Mouse (Mus musculus): ENCODE data around the gene B3gat3. TPM values are rescaled to one million over a fixed set of nuclear protein-coding genes. Genes with fewer than 3 reads are reported as not detected.
A peak's percentile ranks its signal among the peaks of the same experiment; 100 is the strongest.
"Not testable (repeated sequence)": the region's sequence is repeated elsewhere in the genome, so short reads cannot be mapped to it uniquely, and the experiment has no call there.

The B3gat3 gene
- polyA plus RNA-seq (2015; fragmentation: Nextera tagmentation; extraction: Ambion mirVana), result 51.5 and 53.3 TPM in 2 replicates

DNA sequence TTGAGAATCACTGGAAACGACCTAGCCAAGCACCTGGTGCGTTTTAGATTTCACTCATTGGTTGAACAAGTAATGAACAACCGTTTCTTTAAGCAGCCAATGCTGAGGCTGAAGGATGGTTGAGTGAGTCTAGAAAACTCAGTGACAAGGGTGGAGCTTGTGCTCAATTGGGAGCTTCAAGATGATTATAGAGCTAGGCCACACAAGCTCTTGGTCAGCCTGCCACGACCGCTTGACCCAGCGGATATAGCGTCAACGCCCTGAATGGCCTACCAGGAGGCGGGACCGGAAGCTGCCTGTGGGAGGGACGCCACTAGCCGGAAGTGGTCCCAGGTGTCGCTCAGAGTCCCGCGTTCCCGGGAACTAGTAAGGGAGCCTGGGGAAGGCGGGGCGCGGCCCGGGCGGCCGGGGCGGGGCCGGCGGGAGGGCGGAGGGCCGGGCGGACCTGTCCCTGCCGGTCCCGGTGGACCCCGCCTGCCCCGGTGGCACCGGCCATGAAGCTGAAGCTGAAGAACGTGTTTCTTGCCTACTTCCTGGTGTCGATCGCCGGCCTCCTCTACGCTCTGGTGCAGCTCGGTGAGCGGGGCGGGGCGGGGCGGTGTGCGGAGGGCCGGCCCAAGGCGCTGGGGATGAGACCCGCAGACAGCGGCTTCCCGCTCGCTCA lies at the start of gene B3gat3:
B3gat3 (plus strand) TSS at position 302 of the 664 bp plus-strand sequence.
- Histone ChIP-seq H3K27me3 (no peaks in the 10 kb centered on the region), H3K4me1 (peaks cover 20% of the 10 kb centered on the region), H3K9me3 (replicated peaks) (no peaks in the 10 kb centered on the region), H3K9ac (peak within 1 kb of the TSS; percentile 76), H3K4me2 (replicated peaks) (peak within 1 kb of the TSS; percentile 75), H3K27ac (replicated peaks) (peak within 1 kb of the TSS; percentile 94), H3K4me3 (replicated peaks) (peak within 1 kb of the TSS; percentile 82), H3K36me3 (peaks cover 22% of the 10 kb centered on the region)
- ATAC-seq (ENCODE audit: insufficient number of reproducible peaks, low FRiP score, low TSS enrichment, low read depth), result peak; percentile 97
- 1% methylated on average over 49 of the region's 50 CpGs for WGBS

DNA sequence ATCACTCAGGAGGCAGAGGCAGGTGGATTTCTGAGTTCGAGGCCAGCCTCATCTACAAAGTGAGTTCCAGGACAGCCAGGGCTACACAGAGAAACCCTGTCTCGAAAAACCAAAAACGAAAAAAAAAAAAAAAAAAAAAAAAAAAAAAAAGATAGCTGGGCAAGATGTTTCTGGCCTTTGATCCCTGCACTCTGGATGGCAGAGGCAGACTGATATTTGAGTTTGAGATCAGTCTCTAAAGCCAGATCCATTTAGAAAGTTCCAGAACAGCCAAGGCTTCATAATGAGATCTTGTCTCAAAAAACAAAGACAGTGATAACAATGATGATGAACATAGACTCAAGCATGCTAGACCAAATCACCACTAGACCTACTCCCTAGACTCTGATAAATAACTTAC lies 49.8 kb upstream of the B3gat3 start:
- 75% methylated on average over 3 of the region's 3 CpGs for WGBS
- H3K36me3 ChIP-seq, result peaks cover 25% of the 10 kb centered on the region
- not testable (repeated sequence) for H3K9me3 ChIP-seq (replicated peaks); H3K27me3 ChIP-seq; H3K9ac ChIP-seq; ATAC-seq (ENCODE audit: insufficient number of reproducible peaks, low FRiP score, low TSS enrichment, low read depth); H3K4me1 ChIP-seq
- H3K27ac ChIP-seq (replicated peaks), result peak overlapping the region; percentile 84; the same call in 1 of the 2 replicates
- H3K4me3 ChIP-seq (replicated peaks), result peak overlapping the region; percentile 94; the same call in 1 of the 2 replicates
- peak overlapping the region; percentile 83; the same call in 1 of the 2 replicates for H3K4me2 ChIP-seq (replicated peaks)

DNA sequence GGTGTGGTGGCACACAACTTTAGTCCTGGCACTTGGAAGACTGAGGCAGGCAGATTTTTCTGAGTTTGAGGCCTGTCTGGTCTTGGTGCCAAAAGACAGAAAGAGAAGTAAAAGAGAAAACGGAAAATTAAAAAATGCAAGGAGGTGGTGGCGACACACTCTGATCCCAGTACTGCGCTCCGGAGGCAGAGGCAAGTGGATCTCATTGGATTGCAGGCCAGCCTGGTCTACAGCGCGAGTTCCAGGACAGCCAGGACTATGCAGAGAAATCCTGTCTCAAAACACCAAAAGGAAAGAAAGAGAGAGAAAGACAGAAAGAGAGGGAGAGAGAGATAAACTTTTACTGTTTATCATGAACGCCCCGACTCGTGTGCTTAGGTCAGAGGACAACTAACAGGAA lies 49.3 kb upstream of the B3gat3 start:
- Histone ChIP-seq H3K4me1 (peaks cover 9% of the 10 kb centered on the region), H3K27ac (replicated peaks) (peak overlapping the region; percentile 84), H3K9ac (peak overlapping the region; percentile 28; the same call in 1 of the 2 replicates), H3K9me3 (replicated peaks) (no peaks in the 10 kb centered on the region), H3K36me3 (peaks cover 29% of the 10 kb centered on the region), H3K4me3 (replicated peaks) (peak overlapping the region; percentile 94), H3K4me2 (replicated peaks) (peak overlapping the region; percentile 83), H3K27me3 (no peaks in the 10 kb centered on the region)
- no peak for ATAC-seq (ENCODE audit: insufficient number of reproducible peaks, low FRiP score, low TSS enrichment, low read depth)
- WGBS, result 48% methylated on average over 9 of the region's 9 CpGs

DNA sequence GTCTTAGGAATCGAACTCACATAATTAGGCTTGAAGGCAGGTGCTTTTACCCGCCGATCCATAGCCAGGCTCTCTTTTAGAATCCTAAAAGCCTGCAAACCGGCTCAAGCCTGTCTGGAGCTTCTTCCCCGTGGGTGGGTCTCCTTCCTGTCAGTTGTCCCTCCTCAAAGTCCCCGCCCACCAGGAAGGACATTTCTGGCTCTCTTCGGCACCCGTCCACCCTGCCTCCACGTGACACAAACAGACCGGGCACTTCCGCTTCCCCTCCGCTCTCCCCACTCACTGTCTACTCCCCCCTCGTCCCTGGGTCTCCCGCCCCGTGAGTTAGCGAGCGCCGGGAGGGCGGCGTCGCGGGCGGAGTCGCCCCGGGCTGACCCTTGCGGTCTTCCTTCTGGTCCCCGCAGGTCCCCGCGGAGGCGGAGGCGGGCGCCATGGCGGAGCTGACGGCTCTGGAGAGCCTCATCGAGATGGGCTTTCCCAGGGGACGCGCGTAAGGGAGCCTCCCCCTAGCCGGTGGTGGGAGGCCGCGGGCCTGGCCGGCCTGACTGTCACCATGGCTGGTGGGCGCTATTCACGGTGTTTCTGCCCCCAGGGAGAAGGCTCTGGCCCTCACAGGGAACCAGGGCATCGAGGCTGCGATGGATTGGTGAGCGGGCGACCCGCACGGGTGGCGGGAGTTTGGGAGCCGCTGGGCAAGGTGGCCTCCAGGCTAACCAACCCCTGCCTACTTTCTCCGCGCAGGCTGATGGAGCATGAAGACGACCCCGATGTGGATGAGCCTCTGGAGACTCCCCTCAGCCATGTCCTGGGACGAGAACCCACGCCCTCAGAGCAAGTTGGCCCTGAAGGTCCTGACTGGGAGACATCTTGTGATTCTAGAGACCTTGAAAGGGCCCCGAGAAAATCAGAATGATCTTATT lies 48.6 kb upstream of the B3gat3 start, which contains the start of gene Ubxn1:
Ubxn1 (plus strand) TSS at position 230 of the 920 bp plus-strand sequence.
- Histone ChIP-seq H3K9ac (peak within 1 kb of the TSS; percentile 96), H3K4me1 (peaks cover 9% of the 10 kb centered on the region), H3K4me2 (replicated peaks) (peak within 1 kb of the TSS; percentile 83), H3K27me3 (no peaks in the 10 kb centered on the region), H3K36me3 (peaks cover 35% of the 10 kb centered on the region), H3K27ac (replicated peaks) (peak within 1 kb of the TSS; percentile 85), H3K4me3 (replicated peaks) (peak within 1 kb of the TSS; percentile 94), H3K9me3 (replicated peaks) (no peaks in the 10 kb centered on the region)
- under 1% methylated on average over 59 of the region's 59 CpGs for WGBS
- ATAC-seq (ENCODE audit: insufficient number of reproducible peaks, low FRiP score, low TSS enrichment, low read depth), result peak; percentile 97

DNA sequence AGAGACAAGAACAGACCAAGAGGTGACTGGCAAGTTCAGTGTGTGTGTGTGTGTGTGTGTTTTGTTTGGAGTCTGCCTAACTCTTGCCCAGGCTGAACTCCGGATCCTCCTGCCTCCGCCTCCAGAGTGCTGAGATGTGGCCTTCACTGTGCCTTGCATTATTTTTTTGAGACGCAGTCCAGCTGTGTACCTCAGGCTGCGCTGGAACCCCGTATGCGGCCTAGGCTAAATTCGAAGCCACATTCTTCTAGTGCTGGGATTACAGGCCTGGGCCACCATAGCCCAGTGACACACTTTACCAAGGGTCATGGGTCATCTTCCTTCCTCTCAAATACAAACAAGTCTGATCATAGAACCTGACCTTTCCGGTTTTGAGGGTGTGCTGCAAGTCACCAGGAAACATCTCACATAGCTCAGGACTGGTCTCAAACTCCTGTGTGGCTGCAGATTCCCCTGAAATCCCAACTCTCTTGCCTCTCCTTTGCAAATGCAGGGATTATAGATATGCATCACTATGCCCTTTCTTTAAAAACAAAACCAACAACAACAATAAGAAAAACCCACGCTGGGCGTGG lies 47.8 kb upstream of the B3gat3 start:
- H3K9me3 ChIP-seq (replicated peaks), result no peaks in the 10 kb centered on the region
- 0 out of 2 replicates have a peak overlapping the region, but pooled peaks have one; percentile 85 for H3K27ac ChIP-seq (replicated peaks)
- WGBS, result 64% methylated on average over 10 of the region's 10 CpGs
- no peaks in the 10 kb centered on the region for H3K27me3 ChIP-seq
- H3K4me2 ChIP-seq (replicated peaks), result peak overlapping the region; percentile 83
- H3K9ac ChIP-seq, result peak overlapping the region; percentile 96
- H3K36me3 ChIP-seq, result peaks cover 40% of the 10 kb centered on the region
- H3K4me1 ChIP-seq, result peaks cover 9% of the 10 kb centered on the region
- H3K4me3 ChIP-seq (replicated peaks), result peak overlapping the region; percentile 94
- ATAC-seq (ENCODE audit: insufficient number of reproducible peaks, low FRiP score, low TSS enrichment, low read depth), result no peak

DNA sequence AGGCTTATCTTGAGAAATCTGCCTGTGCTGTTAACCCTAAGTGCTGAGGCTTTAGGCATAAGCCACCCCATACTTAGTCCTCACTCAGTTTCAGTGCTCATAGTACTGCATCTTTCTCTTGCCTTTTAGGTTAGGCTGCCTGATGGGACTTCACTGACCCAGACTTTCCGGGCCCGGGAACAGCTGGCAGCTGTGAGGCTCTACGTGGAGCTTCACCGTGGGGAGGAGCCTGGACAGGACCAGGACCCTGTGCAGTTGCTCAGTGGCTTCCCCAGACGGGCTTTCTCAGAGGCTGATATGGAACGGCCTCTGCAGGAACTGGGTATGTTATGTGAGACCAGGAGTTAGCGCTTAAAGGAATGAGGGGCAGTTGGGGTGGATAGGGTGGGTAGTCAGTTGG lies 45.1 kb upstream of the B3gat3 start:
- Histone ChIP-seq H3K36me3 (peaks cover 45% of the 10 kb centered on the region), H3K4me2 (replicated peaks) (no peak overlapping the region), H3K9ac (no peak overlapping the region), H3K4me1 (peaks cover 17% of the 10 kb centered on the region), H3K4me3 (replicated peaks) (no peak overlapping the region), H3K9me3 (replicated peaks) (no peaks in the 10 kb centered on the region), H3K27ac (replicated peaks) (no peak overlapping the region), H3K27me3 (no peaks in the 10 kb centered on the region)
- no peak for ATAC-seq (ENCODE audit: insufficient number of reproducible peaks, low FRiP score, low TSS enrichment, low read depth)
- 95% methylated on average over 7 of the region's 7 CpGs for WGBS

DNA sequence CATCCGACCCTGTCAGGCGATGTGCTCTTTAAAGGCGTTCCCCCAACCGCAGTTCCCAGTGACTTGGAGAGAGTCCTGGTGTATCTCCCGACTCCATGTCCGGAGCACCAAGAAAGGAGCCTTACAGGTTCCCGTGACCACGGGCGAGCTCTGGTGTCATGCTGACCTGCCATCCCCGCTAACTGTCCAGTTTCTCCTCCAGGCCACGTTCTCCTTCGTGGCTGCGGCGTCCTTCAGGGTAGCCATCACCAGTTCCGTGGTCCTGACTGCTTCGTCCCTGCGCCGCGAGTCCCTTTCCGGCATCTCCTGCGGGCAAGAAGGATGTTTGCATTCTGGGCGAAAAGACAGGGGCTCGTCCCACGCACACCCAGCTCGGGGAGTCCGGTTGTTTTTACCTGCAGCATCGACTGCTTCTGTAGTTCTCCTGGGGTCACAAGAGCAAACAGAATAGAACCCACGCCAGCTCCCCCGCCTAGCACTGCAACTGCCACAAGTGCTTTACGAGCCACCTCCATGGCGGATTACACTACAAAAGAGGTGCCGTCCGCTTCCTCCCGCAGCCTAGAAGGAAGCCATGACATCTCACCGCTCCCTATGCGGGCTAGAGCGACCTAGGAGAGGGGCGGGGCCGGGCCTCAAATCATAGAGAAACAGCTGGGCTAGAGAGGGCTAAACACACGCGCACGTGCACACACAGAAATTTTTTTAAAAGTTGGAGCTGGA lies 39.7 kb upstream of the B3gat3 start, which contains the start of gene Uqcc3:
Uqcc3 (minus strand) TSS at position 613 of the 723 bp plus-strand sequence.
- Histone ChIP-seq H3K4me3 (replicated peaks) (peak within 1 kb of the TSS; percentile 76), H3K9me3 (replicated peaks) (no peaks in the 10 kb centered on the region), H3K4me2 (replicated peaks) (peak within 1 kb of the TSS; percentile 76), H3K27ac (replicated peaks) (peak within 1 kb of the TSS; percentile 90), H3K27me3 (no peaks in the 10 kb centered on the region), H3K4me1 (peaks cover 15% of the 10 kb centered on the region), H3K36me3 (peaks cover 19% of the 10 kb centered on the region), H3K9ac (peak within 1 kb of the TSS; percentile 86)
- WGBS, result under 1% methylated on average over 42 of the region's 42 CpGs
- ATAC-seq (ENCODE audit: insufficient number of reproducible peaks, low FRiP score, low TSS enrichment, low read depth), result peak; percentile 96

DNA sequence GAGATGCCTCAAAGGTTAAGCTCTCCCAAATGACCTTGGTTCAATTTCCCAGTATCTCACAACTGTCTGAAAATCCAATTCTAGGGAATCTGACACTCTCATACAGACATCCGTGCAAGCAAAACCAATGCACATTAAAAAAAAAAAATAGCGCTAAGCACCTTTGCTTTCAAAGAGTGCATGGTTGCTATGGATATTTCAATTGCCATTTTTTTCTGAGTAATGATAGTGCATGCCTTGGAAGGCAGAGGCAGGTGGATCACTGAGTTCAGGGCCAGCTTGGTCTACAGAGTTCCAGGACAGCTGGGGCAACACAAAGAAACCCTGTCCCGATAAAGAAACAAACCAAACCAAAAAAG lies 39.2 kb upstream of the B3gat3 start:
- Histone ChIP-seq H3K36me3 (peaks cover 14% of the 10 kb centered on the region), H3K27me3 (no peaks in the 10 kb centered on the region), H3K9ac (peak overlapping the region; percentile 86), H3K9me3 (replicated peaks) (no peaks in the 10 kb centered on the region), H3K4me3 (replicated peaks) (peak overlapping the region; percentile 76), H3K27ac (replicated peaks) (peak overlapping the region; percentile 90; the same call in 1 of the 2 replicates), H3K4me1 (peaks cover 15% of the 10 kb centered on the region), H3K4me2 (replicated peaks) (peak overlapping the region; percentile 76)
- 9% methylated on average over 3 of the region's 3 CpGs for WGBS
- ATAC-seq (ENCODE audit: insufficient number of reproducible peaks, low FRiP score, low TSS enrichment, low read depth), result no peak

DNA sequence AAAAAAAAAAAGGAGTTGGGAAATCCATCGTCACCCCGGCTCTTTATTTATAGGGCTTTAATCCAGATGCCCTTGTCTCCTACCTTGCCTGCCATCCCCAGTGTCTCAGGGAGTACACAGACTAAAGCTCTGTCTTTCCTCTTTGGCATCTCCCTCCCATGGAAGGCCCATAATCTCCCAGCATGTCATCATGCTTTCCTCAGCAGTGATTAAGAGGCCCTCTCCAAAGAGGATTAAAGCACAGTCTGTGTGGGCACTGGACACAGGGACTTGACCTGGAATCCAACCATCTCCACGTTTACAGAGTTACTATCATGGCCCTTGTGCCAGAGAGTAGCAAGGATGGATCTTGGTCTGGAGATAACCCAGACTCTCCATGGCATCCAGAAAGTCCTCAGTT lies 36.6 kb upstream of the B3gat3 start, which contains the start of the genes Lbhd1 and Gm49403:
Lbhd1 (plus strand) TSS at position 117 of the 400 bp plus-strand sequence.
Gm49403 (plus strand) TSS at position 315 of the 400 bp plus-strand sequence.
- 74% methylated on average over 3 of the region's 3 CpGs for WGBS
- Histone ChIP-seq H3K27ac (replicated peaks) (no peak within 1 kb of the TSS), H3K9me3 (replicated peaks) (no peaks in the 10 kb centered on the region), H3K27me3 (no peaks in the 10 kb centered on the region), H3K36me3 (no peaks in the 10 kb centered on the region), H3K4me1 (peaks cover 26% of the 10 kb centered on the region), H3K9ac (no peak within 1 kb of the TSS), H3K4me2 (replicated peaks) (no peak within 1 kb of the TSS), H3K4me3 (replicated peaks) (no peak within 1 kb of the TSS)
- no peak for ATAC-seq (ENCODE audit: insufficient number of reproducible peaks, low FRiP score, low TSS enrichment, low read depth)

DNA sequence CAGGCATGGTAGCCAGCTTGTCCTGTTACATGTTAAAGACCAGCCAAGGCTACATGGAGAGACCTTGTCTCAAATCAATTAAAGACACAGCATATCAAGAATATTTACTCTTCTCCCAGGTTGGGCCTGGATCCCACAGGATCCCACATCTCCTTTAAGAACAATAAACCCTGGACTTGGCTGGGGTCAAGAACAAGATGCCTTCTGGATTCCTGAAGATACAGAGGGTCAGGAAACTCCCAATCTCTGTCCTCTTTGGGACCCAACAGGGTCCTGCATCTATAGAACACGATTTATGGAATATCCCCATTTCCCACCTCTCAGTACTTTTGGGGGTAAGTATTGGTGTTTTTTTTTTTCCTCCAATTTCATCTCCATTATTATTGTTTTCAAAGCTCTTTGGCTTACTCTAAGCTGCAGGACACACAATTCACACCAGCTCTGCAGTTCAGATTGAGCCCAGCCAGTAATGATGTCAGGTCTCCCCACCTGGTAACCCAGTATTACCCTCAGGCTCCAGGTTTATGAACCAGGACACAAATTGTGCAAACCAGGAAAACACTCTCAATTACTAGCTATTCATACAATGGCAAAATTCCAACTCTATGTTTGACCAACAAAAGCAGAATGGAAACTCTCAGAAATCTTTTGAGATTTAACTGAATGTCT lies 33.1 kb upstream of the B3gat3 start:
- H3K4me3 ChIP-seq (replicated peaks), result no peak overlapping the region
- H3K4me2 ChIP-seq (replicated peaks), result peak overlapping the region; percentile 70; the same call in 1 of the 2 replicates
- H3K36me3 ChIP-seq, result peaks cover 15% of the 10 kb centered on the region
- H3K9ac ChIP-seq, result no peak overlapping the region; the same call in 1 of the 2 replicates
- H3K9me3 ChIP-seq (replicated peaks), result no peaks in the 10 kb centered on the region
- H3K27me3 ChIP-seq, result no peaks in the 10 kb centered on the region
- ATAC-seq (ENCODE audit: insufficient number of reproducible peaks, low FRiP score, low TSS enrichment, low read depth), result no peak
- H3K27ac ChIP-seq (replicated peaks), result peak overlapping the region; percentile 88
- H3K4me1 ChIP-seq, result peaks cover 18% of the 10 kb centered on the region
- 44% methylated on average over 1 of the region's 1 CpGs for WGBS
